Mouse (Mus musculus): ENCODE data around the gene Lrch1.

Lrch1 gene

DNA sequence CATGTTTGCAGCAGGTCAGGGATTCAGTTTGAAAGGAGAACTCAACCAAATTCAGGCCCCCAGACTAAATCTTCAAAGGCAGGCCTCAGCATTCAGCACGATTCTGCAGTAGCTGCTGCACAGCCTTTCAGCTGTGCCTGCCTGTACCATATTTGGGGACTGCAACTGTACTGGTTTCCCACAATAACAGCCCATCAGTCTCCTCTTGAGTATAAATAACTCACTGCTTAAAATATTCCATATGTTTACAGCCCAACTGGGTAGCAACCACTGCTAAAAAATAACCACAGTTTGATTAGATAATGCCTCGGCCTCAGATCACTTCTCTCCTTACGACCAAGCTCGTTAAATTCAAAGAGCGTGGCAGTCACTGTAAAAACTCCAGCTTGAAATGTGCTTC is 101.0 kb downstream of the Lrch1 start:
- DNase-seq, result no peak

DNA sequence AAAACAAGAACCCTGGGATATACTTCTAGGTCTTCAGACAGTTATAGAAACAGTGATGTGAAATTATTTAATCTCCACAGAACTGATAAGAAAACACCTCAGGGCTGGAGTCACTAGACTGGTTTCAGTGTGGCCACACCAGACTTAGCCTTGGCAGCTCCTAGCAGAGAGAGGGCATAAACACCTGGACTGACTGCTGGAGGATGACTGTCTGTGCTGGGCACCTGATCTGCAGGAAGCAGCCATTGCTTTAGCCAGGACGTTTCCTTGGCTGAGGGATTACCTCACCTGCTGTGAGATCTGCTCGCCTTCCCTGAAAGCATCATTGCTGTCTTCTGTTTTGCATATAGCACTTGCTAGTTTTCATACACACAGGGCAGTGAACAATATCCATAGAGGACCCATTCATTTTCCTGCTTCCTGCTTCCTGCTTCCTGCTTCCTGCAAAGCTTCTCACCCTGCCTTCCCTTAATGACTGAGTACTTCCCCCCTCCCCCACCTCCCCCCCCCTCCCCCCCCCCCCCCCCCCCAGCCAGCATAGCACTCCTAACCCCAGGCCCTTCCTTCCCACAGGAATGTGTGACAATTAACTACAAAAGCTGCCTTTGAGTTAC is 101.9 kb downstream of the Lrch1 start:
- no peak for DNase-seq

DNA sequence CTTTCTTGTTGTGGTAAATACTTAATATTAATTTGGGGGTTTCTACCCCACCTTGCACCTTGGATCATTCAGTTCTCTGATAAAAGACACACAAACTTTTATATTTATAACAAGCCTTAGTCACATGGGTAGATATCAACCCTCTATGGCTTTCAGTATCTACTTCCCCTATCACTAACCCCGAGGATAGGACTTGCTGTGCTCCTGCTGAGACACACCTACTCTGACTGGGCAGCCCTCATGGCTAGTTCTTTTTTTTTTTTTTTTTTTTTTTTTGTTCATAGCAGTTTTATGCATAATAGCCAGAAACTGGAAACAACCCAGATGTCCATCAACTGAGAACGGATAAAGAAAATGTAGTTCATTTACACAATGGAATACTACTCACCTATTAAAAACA is 106.0 kb downstream of the Lrch1 start:
- DNase-seq, result no peak

DNA sequence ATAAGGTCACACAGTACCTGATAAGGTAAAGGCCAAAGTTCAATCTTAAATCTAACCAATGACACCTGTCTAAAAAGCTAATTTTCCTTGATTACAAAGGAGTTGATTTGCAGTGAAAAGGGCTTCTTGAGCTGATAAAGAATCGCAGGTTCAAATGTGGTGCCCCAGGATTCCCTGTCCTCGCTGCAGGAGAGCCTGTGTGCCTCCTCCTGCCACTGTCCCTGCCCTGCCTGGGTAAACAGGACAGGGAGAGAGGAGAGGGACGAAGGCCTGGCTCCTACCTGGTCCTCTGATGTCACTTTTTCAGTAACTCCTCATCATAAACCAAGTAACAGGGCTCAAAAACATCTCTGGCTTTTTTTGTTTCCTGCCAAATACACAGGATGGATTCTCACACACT is 106.4 kb downstream of the Lrch1 start:
- DNase-seq, result no peak

DNA sequence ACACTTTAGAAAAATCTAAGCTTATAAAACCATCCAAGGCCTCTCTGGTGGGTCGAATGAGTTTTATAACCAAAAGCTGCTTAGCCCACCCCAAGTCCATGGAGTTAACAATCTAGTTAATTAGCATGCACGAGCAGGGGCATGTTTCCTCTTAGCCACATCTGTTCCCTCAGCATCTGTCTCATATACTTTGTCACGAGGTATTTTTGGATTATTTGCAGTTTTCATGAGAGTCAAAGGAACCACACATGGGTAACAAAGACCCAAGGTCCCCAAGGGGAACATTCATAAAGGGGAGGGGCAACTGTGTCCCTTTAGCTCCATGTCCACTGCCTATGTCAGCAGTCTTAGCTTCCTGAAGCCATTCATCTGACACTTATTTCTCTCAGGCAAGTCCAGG is 106.9 kb downstream of the Lrch1 start:
- no peak for DNase-seq

DNA sequence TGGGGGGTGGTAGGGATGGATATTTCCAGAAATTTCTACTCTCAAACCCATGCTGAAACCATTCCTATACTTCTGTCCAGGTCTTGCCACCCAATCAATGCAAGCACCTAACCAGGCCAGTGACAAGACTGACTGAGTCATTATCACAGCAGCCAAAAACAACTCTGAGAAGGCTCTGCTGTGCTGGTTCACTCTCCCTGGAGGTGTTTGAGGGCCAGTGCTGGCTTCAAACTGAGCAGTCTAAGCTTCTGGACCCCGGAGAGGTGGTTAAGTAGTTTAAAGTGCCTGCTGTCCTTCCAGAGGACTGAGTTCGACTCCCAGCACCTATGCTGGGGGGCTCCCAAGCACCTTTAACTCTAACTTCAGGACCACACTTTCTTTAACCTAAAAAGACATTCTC is 107.3 kb downstream of the Lrch1 start:
- no peak for DNase-seq

DNA sequence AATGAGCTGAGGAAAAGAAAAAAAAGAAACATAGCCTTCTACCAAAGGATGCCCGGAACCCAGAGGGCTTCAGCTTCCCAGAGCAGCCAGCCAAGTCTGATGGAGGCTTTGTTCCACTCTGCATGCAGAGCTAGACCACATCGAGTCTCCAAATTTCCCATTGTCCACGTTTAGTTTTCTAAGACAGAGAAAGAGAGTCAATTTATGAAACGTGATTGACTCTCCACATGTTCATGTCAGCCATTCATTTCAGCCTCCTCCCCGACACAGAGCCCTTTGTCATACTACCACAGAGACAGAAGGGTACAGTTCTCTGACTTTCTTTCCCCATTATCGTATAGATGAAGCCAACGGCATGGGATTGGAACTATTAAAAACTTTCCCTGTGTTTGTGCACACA is 108.9 kb downstream of the Lrch1 start:
- DNase-seq, result no peak

DNA sequence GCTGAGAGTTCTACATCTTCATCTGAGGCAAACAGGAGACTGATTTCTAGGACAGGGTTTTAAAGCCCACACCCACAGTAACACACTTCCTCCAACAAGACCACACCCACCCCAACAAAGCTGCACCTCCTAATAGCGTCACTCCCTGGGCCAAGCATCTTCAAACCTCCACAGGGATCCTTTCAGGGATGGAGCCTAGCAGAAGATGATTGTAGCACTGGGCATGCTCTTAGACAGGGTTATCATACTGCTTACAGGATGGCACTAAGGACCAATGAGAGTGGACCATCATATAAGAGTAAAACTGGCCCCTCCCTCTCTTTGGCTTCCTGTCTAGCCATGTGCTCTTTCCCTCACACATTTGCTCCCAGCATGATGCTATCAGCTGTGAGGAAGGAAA is 112.7 kb downstream of the Lrch1 start:
- DNase-seq, result no peak

DNA sequence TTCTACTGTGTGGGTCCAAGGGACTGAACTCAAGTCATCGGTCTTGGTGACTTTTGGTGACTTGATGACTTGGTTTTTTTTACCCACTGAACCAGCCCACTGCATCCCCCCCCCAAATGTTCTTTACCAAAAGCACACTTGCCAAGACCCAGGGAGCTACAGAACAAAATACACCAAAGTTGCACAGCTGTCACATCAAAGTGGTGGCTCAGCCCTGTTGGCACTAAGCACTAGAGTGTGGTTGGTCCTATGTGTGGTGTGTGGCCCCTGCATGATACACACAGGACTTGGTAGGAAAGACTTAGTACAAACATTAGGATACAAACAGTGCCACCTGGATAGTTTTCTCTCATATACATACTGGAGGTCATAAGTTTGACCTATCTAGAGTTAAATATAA is 113.5 kb downstream of the Lrch1 start:
- no peak for DNase-seq

DNA sequence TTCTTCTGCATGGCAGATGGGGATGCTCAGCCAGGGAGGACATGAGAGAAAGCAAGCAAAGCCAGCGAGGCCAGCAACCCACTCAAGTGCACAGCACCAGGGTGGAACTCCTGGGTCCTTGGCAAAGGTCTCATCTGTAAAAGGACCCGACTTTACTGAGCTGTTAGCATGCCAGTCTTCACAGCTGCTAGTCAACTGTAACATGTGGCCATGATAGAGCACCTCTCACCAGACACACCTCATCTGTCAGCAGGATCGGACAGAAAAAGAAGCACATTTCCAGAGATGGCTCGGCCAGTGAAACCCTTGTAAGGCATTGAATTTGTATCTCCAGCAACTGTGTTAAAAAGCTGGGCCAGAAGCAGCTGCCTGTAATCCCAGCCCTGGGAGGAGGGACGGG is 116.0 kb downstream of the Lrch1 start:
- DNase-seq, result no peak

DNA sequence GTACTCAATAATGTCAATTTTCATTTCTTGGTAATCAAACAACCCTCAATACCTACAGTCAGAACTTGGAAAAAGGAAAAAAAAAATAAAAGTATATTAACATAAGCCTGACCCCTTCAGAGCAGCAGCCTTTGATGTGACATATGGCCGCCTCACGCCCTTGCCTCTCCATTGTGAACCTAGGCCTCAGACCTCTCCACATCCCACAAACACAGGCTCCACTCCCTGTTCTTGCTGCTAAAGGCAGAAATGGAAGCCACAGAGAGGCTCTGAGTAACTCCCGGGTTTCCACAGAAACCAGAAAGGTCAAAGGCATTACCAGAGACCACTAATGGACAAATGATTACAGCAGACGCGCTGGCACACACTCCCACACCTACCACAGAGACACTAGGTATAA is 116.6 kb downstream of the Lrch1 start:
- no peak for DNase-seq

DNA sequence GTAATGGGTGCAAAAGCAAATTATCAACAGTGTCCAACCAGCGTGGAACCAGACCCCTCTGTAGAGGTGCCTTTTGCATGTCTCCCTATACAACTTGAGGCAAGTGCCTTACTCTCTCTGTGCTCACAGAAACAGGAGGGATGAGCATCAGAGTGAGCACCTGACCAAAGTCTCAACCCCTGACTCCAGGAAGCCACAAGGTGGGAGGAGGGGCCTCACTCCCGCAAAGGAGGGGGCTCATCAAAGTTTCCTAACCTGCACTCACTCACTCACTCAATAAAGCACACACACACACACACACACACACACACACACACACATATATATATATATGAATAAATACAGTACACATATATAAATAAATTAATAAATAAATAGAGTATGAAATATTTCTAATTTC is 117.1 kb downstream of the Lrch1 start:
- DNase-seq, result no peak

DNA sequence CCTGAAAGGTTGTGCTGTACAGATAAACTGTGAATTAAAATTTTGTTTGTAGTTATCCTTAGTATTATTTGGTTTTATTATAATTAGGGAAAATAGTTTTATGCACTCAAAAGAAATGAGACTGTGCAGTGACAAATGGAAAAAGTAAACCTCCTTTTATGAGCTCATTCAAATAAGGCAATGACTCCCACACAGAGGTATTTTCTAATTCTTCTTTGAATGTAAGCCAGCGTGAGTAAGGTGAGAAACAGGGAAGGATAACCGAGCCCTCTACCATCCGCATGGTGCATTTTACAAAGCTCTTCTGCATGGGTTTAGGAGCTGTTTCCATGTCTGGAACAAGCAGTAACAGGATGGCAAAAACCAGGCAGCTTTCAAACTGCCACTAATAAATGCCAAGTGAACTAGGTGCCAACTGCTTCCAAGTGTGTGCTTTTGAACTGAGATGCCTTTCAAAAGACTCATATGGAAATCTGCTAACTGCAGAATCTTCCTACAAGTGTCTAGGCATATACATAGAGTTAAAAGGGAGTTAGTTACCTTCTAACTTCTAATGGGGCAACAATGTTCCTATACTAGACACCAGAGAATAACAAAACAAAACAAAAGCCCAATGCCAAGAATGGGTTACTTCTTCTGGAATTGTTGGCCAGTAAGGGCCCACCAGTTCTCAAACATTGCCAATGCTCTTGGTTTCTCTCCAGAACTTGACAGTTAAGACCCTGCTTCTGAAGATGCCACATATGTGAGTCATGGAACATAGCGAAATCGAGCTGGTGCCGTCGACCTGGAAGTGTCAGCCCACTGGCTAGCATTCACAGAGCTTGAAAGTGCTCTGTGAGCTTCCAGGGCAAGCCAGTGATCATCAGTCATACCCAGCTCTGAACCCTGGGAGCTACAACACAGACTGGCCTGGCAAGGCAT is 124.7 kb downstream of the Lrch1 start:
- DNase-seq, result no peak

DNA sequence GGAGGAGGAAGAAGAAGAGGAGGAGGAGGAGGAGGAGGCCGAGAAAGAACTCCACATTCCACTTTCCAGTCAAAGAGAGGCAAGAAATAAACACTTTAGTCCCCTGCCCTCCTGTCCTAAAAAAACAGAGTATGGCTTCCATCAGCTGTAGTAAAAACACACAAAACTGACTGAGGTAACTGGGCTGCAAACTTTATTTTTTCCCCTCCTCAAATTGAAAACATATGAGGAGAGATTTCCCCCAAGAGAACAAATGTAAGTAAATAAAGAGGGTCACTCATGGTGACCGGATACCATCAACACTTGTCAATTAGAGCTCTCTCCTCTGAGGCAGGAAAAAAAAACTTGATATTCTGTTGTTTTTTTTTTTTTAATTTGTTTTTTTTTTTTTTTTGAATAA is 125.6 kb downstream of the Lrch1 start:
- DNase-seq, result no peak

DNA sequence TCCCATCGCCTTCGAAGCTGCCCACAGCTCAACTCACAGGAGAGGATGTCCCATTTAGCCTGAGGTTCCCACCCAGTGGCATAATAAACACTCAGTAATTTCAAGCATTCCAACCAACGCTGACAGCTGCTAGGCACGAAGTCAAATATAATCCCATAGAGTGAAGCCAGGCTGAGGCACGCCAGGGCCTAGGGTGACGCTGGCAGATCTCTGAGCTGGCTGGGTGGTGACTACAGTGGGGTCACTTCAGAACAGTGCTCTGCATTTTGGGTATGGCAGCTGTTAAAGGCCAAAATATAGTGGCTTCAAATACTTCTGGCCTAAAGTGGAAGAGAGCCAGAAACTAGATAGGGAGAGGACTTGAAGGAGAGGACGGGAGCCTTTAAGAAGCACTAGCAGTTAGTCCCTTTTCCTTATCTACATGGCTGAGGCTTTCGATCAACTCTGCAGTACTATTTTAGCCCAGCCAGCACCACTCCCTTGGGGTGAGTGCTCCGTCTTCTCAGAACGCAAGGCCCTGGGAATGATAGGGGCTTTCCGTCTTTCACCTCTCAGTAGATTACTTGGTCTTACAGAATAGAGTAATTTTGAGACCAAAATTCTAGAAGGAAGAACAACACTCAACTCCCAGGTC is 127.4 kb downstream of the Lrch1 start:
- DNase-seq, result peak; percentile 32

DNA sequence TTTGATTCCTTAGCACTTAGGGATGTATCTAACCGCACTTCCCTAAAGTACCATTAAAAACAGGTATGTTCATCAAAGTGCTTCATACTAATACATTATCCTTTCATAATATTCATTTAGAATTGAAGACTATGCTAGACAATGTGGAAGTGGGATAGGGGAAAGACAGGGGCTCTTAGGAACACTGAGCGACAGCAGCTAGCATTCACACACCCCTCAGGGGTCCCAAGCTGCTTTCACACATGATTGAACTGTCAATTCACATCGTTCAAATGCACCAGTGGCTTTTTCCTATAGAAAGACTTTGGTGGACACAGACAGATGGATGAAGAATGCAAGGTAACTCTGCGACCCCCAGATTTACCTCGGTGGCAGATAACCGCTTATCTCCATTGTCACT is 131.0 kb downstream of the Lrch1 start:
- no peak for DNase-seq

DNA sequence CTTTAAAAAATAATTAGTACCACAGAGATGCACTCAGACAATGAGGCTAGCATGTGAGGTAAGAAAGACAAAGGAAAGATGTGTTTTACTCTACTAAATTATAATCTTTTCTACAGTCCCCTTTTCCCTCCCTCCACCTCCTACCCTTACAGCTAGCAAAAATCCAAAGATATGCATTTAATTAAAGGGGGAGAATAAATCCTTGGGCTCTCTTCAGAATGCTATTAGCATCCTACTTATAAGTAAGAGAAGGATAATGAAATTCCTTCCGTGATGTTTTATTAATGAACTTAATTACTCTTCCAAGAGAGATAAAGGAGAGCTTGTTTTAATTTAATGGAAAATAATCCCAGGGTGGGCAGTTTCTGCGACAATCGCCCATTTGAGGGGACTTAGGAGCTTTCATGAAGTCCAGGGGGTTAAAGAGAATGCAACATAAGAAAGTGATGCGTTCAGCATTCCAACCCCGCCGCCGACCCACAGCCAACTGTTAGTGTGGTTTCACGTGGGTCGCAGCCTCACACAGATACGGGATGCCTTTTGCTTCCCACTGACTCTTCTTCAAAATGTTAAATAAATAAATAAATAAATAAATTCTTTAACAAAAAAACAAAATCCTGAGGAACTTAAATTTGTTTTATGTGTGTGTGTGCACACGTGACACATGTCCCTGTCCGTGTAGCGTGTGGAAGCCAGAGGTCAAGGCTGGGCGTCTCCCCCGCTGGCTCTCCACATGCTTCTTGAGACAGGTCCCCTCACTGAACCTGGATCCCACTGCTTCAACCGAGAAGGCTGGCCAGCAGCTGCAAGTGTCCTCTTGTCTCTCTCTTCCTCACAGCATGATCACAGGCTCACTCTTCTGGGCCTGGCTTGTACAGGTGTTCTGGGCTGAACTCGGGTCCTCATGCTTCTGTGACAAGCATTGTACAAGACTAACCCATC is 132.6 kb downstream of the Lrch1 start:
- DNase-seq, result no peak

DNA sequence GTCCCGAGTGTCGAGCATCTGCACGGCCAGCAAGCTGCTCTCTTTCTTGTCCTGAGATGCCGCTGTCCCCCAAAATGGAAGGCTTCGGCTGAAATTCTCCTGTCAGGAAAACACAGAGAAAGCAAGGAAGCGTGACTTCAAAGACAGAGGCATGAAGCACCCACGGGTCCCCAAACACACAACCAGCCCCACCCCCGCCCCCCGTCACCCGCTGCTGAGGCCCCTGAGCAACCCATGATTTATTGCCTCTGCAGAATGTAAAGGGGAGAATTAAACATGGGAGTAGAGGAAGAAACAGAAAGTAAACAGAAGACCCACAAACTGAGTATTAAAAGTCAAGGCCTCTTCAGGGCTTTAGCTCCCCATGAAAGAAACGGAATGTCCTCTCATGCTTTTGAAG is 136.1 kb downstream of the Lrch1 start:
- DNase-seq, result no peak

DNA sequence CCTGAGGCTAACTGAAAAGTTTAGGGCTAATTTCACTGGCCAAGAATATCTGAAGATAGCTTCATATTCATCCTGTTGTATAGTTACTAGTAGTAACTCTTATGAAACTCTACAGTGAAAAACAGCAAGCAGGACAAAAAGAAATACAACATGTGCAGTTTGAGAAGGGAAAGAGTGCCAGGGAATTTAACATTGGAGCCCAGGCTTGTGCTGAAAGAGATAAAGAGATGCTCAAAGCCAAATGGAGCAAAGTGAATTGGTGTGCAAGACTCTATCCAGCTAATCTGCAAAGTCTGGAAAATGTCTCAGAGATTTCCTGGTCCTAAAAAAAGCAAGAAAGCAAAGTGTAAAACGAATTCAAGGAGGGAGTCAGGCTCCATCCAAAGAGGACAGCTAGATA is 145.7 kb downstream of the Lrch1 start:
- no peak for DNase-seq

DNA sequence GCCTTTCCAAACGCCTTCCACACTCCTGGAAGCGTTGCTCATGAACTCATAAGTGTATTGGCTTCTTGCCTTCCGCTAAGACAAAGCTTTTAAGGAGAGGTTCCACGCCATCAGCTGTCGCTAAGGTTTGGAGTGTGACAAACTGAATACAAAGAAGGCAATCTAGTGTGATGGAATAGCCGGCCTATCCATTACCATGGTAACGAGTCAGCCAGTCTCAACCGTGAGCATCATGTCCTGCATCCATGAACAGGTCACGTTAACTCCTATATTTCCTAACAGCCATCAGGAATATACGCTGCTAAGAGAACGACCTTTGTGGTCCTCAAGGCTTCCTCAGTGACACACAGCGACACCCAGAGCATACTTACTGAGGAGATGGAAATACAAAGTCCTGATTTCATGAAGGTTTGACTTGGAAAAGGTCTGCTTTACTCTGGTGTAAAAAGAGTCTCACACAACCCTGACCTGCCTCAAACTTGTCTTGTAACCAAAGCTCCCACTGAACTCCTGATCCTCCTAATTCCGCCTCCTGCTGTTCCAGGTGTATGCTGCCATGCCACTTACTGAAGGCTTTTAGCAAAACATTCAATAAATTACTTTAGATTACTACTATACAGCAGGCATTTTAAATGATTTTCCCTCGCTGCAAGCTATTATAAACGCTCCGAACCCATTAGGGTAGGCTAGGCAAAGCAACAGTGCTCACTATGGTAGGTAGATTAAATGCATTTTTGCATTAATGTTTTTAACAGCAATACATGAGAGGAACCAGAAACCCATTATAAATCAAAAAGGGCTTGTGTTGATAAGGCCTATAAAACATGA is 149.4 kb downstream of the Lrch1 start:
- DNase-seq, result no peak

DNA sequence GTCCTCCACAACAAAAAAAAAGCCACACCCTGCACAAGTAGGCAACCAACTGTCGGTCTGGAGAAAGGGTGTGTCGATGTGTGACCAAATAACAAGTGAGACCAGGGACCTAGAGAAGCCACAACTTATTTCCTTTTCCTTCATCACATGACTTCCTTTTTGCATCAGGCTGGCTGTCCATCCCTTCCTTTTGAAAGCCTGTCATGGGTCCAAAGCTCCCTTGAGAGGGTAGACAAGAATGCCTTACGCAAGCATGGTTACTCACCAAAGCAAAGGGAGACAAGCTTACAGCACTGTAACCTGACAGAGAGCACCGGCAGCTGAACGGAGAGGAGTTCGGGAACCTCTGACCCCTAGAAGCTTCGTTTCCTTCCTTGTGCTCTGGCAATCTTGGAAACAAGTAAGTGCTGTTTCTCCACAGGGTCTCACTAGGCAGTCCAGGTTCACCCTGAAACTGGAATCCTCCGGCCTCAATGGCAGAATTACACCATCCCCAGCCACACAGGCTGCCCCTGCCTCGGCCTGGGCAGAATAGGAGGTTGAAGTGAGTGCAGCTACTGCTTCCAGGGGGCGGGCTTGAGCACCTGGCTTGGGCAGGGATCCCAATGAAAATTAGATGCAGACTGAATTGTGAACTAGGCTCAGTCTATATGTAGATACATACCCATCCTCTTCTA is 150.2 kb downstream of the Lrch1 start:
- DNase-seq, result no peak

DNA sequence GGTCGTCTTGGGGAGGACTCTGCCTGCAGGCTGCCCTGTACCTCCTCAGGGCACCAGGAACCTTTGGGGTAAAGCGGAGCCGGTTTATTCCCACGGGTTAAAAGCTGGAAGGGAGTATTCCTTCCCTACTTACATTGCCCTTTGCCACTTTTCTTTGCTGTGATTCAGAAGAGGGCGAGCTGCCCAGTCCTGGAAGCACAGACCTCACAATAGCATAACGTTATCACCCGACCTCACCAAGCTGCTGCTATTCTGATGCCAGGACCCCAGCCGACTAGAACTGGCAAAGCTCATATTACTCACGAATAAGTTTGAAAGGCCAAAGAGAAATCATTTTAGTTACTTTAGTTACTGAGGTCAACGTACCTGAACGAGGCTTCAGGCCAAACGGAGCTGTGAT is 152.7 kb downstream of the Lrch1 start:
- no peak for DNase-seq
